Mouse (Mus musculus): ENCODE results near the gene Nr1d1. TPM values are rescaled to one million over a fixed set of nuclear protein-coding genes. Genes with fewer than 3 reads are reported as not detected.

Gene Nr1d1
- polyA plus RNA-seq, 1 experiment from 2014 or later: 1.5 TPM

DNA sequence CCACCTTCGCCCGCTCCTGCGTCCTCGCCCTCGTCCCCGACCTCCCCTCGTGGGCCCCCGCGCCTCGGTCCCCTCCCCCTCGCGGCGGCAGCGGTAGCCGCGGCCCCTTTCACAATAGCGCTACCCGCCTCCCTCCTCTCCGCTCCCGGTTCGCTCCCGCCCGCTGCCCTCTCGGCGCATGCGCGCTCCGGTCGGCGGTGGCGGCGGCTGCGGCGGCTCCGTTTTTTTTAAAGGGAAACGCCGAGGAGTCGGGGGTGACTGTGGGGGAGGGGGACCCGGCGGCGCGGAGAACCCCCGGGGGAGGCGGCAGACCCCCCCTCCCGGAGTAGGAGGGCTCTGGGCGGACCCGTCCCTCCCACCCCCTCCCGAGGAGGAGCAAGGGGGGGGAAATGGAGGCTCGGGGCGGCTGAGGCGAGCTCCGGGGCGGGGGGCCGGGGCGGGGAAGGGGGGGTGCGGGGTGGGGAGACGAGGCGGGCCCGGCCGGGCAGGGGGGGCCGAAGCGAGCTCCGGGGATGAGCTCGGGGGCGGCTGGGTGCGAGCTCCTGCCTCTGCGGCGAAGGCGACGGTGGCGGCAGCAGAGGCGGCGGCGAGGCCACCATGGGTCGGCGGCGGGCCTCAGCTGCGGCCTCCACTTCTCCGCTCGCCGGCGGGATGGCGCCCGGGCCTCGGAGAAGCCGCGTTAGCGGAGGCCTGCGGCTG lies 20.0 kb upstream of the Nr1d1 start, which contains the start of gene Msl1:
Gene Msl1, plus strand, starts transcription at position 502 of the 699 bp plus-strand sequence.
- Histone ChIP-seq H3K9ac (peak within 1 kb of the TSS; percentile 99), H3K4me3 (peak within 1 kb of the TSS; percentile 99), H3K4me2 (replicated peaks) (peak within 1 kb of the TSS; percentile 99), H3K9me3 (no peaks in the 10 kb centered on the region), H3K27me3 (replicated peaks) (no peaks in the 10 kb centered on the region), H3K27ac (peak within 1 kb of the TSS; percentile 99), H3K36me3 (peaks cover 17% of the 10 kb centered on the region), H3K4me1 (peaks cover 25% of the 10 kb centered on the region)
- peak; percentile 41 for ATAC-seq (ENCODE audit: low FRiP score, low read depth)
- WGBS: under 1% methylated on average over 80 of the region's 89 CpGs

DNA sequence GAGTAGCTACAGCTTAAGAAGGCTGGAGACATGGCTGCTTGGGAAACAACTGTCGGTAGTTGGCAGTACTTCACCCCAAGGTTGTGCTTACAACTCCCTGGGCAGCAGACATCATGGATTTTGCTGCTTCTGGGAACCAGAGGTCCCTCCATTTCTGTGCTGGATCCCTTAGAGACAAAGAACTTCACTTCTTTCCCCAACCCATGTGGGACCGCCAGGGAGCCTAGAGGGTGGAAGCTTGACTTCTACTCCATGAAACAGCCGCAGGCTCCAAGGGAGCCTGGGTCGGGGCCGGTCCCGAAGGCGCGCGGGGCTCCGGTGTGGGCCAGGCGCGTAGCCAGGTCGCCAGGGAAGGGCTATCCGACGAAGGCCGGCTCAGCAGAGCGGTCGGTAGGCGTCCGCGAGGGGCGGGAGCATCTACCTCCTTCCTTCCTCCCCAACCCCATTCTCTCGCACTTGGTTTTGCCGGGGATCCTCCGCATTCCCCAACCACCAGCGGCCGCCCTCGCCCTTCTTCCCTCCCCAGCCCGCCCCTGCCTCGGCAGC lies 19.4 kb upstream of the Nr1d1 start:
- Histone ChIP-seq H3K4me3 (peak overlapping the region; percentile 99), H3K9me3 (no peaks in the 10 kb centered on the region), H3K4me2 (replicated peaks) (peak overlapping the region; percentile 99), H3K4me1 (peaks cover 25% of the 10 kb centered on the region), H3K9ac (peak overlapping the region; percentile 99), H3K36me3 (peaks cover 11% of the 10 kb centered on the region), H3K27me3 (replicated peaks) (no peaks in the 10 kb centered on the region), H3K27ac (peak overlapping the region; percentile 99)
- WGBS: under 1% methylated on average over 28 of the region's 30 CpGs
- peak; percentile 45 for ATAC-seq (ENCODE audit: low FRiP score, low read depth)

DNA sequence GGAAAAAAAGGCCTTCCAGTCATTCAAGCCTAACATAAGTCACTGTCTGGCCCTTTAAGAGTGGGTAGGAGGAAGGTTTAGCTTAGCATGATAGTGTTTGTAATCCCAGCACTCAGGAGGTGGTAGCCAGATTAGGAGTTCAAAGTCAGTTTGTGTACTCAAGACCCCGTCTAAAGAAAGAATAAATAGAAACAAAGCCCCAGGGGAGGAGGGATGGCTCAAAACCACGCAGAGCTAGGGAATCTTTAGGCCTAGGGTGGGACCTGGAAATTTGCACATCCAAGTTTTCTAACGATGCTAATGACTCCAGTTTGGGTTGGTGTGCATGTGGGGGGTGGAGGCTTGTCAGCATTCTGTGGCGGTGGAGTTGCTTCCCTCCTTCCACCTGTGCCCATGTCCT lies 16.9 kb upstream of the Nr1d1 start:
- no peak for ATAC-seq (ENCODE audit: low FRiP score, low read depth)
- Histone ChIP-seq H3K4me2 (replicated peaks) (no peak overlapping the region), H3K9me3 (no peaks in the 10 kb centered on the region), H3K27ac (no peak overlapping the region), H3K36me3 (no peaks in the 10 kb centered on the region), H3K4me3 (no peak overlapping the region), H3K9ac (no peak overlapping the region), H3K4me1 (peaks cover 16% of the 10 kb centered on the region), H3K27me3 (replicated peaks) (no peaks in the 10 kb centered on the region)
- 11% methylated on average over 4 of the region's 4 CpGs for WGBS

DNA sequence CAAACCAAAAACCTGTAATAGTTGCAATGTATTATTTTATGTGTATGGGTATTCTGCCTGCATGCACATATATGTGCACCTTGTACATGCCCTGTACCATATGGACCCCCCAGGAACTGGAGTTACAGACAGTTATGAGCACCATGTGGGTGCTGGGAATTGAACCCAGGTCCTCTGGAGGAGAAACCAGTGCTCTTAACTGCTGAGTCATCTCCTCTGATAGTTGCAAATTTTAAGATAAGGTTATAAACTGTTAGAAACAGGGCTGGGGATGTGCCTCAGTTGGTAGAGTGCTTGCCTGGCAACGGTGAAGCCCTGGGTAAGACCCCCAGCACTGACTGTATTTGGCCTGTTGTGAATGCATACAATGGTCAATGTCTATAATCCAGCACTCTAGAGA lies 16.3 kb upstream of the Nr1d1 start:
- Histone ChIP-seq H3K27ac (no peak overlapping the region), H3K9ac (no peak overlapping the region), H3K36me3 (no peaks in the 10 kb centered on the region), H3K4me1 (peaks cover 22% of the 10 kb centered on the region), H3K27me3 (replicated peaks) (no peaks in the 10 kb centered on the region), H3K4me2 (replicated peaks) (no peak overlapping the region), H3K9me3 (no peaks in the 10 kb centered on the region), H3K4me3 (no peak overlapping the region)
- 75% methylated on average over 1 of the region's 1 CpGs for WGBS
- ATAC-seq (ENCODE audit: low FRiP score, low read depth): no peak

DNA sequence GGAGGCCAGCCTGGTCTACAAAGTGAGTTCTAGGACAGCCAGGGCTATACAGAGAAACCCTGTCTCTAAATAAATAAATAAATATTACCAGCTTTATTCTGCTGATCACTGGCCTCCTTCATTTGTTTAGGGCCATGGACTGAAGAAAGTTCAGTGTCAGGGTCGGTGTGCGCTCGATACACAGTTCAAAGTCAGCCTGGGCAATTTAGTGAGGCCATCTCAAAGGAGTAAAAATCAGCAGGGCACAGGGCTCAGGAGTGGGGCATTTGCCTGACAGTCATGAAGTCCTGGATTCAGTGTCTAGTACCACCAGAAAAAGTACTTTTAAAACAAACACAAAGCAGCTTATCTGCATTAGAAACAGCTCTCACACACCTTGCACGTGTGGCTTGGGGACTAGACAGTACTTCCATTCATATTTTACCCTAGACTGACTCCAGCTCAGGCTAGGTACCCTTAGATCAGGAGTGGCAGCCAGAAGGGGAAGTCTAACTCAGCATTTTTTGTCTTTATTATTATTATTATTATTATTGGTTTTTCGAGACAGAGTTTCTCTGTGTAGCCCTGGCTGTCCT lies 15.6 kb upstream of the Nr1d1 start:
- peaks cover 29% of the 10 kb centered on the region for H3K4me1 ChIP-seq
- H3K27me3 ChIP-seq (replicated peaks): no peaks in the 10 kb centered on the region
- H3K27ac ChIP-seq: no peak overlapping the region
- no peak overlapping the region for H3K9ac ChIP-seq
- H3K9me3 ChIP-seq: no peaks in the 10 kb centered on the region
- no peak for ATAC-seq (ENCODE audit: low FRiP score, low read depth)
- H3K4me3 ChIP-seq: no peak overlapping the region
- H3K36me3 ChIP-seq: no peaks in the 10 kb centered on the region
- no peak overlapping the region for H3K4me2 ChIP-seq (replicated peaks)
- 85% methylated on average over 5 of the region's 5 CpGs for WGBS

DNA sequence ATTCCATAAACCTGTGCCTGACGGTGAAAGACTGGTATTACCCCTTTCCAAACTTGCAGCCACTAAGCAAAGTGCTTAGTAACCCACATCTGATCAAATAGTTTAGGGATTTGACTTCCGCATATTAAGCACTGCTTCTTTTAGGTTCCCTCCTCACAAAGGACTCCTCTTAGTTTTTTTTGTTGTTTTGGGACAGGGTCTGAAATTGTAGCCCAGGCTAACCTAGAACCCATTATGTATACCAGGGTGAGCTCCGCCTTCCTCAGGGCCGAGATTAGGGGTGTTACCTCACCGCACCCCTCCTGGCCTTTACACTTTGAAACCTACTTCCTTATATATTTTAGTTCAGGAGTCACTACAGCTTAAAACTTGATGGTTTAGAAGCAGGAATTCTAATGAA lies 14.7 kb upstream of the Nr1d1 start:
- peak overlapping the region; percentile 90 for H3K4me2 ChIP-seq (replicated peaks)
- H3K4me3 ChIP-seq: no peak overlapping the region
- peaks cover 35% of the 10 kb centered on the region for H3K4me1 ChIP-seq
- H3K27ac ChIP-seq: no peak overlapping the region
- H3K27me3 ChIP-seq (replicated peaks): no peaks in the 10 kb centered on the region
- 42% methylated on average over 5 of the region's 5 CpGs for WGBS
- no peaks in the 10 kb centered on the region for H3K9me3 ChIP-seq
- no peaks in the 10 kb centered on the region for H3K36me3 ChIP-seq
- H3K9ac ChIP-seq: no peak overlapping the region
- ATAC-seq (ENCODE audit: low FRiP score, low read depth): no peak

DNA sequence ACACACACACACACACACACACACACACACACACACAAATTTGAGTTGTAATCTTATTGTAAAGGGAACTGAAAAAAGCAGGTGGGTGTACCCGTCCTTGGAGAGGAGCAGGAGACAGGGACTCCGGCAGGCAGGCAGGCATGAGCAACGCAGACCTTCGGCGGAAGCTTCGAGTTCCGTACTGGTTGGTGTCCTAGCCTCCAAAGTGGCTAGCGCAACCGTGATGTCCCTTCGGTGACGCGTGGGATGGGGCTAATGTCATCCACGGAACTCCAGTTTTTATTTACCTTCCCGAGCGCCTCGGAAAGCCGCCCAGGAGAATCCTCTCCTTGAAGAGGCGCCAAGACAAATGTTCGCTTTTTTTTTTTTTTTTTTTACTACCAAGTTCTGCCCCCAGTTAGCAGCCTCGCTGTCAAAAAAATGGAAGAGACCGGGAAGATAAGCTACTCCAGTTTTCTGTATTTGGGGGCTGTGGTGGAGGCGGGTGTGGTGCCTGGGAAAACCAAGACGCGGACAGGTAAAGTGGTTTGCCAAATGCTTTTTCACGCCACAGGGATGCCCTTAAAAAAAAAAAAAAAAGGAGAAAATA lies 14.2 kb upstream of the Nr1d1 start:
- ATAC-seq (ENCODE audit: low FRiP score, low read depth): no peak
- Histone ChIP-seq H3K4me1 (peaks cover 35% of the 10 kb centered on the region), H3K9me3 (no peaks in the 10 kb centered on the region), H3K4me2 (replicated peaks) (peak overlapping the region; percentile 90), H3K36me3 (no peaks in the 10 kb centered on the region), H3K4me3 (peak overlapping the region; percentile 41), H3K27me3 (replicated peaks) (no peaks in the 10 kb centered on the region), H3K9ac (0 out of 2 replicates have a peak overlapping the region, but pooled peaks have one; percentile 52), H3K27ac (no peak overlapping the region)
- 2% methylated on average over 25 of the region's 25 CpGs for WGBS

DNA sequence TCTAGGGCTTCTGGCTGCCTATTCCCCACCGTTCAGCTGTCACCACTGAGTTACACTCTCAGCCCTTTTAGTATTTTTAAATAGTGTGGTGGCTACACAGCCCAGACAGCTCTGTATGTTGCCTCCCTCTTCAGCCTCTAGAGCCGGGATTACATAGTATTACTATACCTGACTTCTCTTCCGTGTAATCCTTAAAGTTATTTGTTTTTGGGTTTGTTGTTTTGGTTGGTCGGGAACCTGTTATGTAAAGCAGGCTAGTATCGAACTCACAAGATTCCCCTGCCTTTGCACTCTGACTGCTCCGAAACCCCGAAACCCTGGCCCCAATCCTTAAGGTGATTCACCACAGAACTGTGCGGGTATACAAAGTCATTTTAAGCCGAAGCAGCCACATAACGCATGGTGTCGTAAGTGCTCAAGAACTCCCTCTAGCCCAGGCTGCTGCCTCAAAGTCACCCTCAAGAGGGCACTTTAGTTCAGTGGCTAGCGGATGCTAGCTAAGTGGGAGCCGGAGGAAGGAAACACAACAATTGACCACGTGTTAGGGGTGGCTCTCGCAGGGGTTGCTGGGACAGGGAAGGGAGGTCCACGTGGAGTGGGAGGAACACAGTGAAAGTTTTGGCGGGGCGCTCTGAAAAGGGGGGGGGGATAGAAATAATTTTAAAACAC lies 13.6 kb upstream of the Nr1d1 start:
- Histone ChIP-seq H3K4me3 (peak overlapping the region; percentile 41), H3K27ac (no peak overlapping the region), H3K4me2 (replicated peaks) (peak overlapping the region; percentile 90), H3K9ac (no peak overlapping the region), H3K27me3 (replicated peaks) (no peaks in the 10 kb centered on the region), H3K4me1 (peaks cover 35% of the 10 kb centered on the region), H3K9me3 (no peaks in the 10 kb centered on the region), H3K36me3 (no peaks in the 10 kb centered on the region)
- WGBS: 15% methylated on average over 18 of the region's 18 CpGs
- ATAC-seq (ENCODE audit: low FRiP score, low read depth): peak; percentile 67

DNA sequence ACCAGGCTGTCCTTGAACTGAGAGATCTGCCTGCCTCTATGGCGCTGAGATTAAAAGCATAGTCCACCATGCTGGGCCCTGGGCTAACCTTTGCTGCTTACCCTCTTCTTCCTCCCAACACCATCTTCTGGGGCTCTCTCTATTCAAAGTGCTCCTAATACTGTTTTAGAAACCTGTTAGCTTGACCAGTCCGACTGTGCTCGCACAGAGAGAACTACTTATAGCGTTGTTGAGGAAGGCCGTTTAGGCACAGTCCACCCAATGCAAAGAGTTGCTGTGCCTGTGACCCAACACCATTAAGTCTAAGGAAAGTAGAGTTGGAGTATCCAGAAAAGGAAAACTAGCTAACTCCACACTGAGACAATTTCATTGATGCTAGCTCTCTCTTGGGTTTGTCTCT lies 13.0 kb upstream of the Nr1d1 start:
- Histone ChIP-seq H3K27ac (no peak overlapping the region), H3K36me3 (no peaks in the 10 kb centered on the region), H3K4me3 (no peak overlapping the region), H3K4me1 (peaks cover 38% of the 10 kb centered on the region), H3K27me3 (replicated peaks) (no peaks in the 10 kb centered on the region), H3K9me3 (no peaks in the 10 kb centered on the region), H3K4me2 (replicated peaks) (peak overlapping the region; percentile 90; the same call in 1 of the 2 replicates), H3K9ac (no peak overlapping the region)
- 94% methylated on average over 5 of the region's 5 CpGs for WGBS
- ATAC-seq (ENCODE audit: low FRiP score, low read depth): no peak

DNA sequence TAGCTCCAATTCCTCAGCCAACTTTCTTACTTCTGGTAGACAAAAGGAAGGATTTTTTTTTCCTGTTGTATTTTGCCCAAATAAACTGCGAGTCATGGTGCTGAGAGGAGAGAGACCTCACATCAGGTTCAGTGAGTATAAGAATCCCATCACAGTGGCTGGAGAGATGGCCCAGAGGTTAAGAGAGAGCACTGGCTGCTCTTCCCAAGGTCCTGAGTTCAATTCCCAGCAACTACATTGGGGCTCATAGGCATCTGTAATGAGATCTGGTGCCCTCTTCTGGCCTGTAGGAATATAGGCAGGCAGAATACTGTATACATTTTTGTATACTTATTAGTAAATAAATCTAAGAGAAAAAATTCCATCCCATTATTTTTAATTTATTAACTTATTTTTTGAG lies 12.6 kb upstream of the Nr1d1 start:
- no peak overlapping the region for H3K4me2 ChIP-seq (replicated peaks)
- 92% methylated on average over 1 of the region's 1 CpGs for WGBS
- no peak for ATAC-seq (ENCODE audit: low FRiP score, low read depth)
- H3K4me3 ChIP-seq: no peak overlapping the region
- H3K4me1 ChIP-seq: peaks cover 43% of the 10 kb centered on the region
- H3K27me3 ChIP-seq (replicated peaks): no peaks in the 10 kb centered on the region
- no peaks in the 10 kb centered on the region for H3K36me3 ChIP-seq
- no peak overlapping the region for H3K27ac ChIP-seq
- H3K9me3 ChIP-seq: no peaks in the 10 kb centered on the region
- H3K9ac ChIP-seq: no peak overlapping the region

DNA sequence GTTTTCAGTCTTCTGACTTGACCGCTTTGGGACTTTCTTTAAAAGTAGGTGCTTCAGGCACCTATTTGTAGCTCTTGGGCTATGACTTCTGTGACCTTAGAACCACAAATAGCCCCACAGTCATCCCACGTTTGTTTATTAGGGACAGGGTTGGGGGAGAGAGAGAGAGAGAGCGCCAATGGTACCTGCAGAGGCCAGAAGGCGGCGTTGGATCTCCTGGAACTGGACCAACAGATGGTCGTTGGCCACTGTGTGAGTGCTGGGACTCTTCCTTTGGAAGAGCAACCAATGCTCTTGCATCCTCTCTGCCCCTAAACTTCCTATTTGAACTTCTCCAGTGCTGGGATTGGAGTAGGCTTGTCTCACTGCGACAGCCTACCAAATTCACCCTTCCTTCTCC lies 12.1 kb upstream of the Nr1d1 start:
- Histone ChIP-seq H3K4me2 (replicated peaks) (peak overlapping the region; percentile 49; the same call in 1 of the 2 replicates), H3K27ac (no peak overlapping the region), H3K4me3 (no peak overlapping the region), H3K36me3 (no peaks in the 10 kb centered on the region), H3K4me1 (peaks cover 47% of the 10 kb centered on the region), H3K27me3 (replicated peaks) (no peaks in the 10 kb centered on the region), H3K9me3 (no peaks in the 10 kb centered on the region), H3K9ac (no peak overlapping the region)
- no peak for ATAC-seq (ENCODE audit: low FRiP score, low read depth)
- WGBS: 28% methylated on average over 7 of the region's 7 CpGs
